Mouse (Mus musculus): ENCODE results near the gene Trim11.

DNA sequence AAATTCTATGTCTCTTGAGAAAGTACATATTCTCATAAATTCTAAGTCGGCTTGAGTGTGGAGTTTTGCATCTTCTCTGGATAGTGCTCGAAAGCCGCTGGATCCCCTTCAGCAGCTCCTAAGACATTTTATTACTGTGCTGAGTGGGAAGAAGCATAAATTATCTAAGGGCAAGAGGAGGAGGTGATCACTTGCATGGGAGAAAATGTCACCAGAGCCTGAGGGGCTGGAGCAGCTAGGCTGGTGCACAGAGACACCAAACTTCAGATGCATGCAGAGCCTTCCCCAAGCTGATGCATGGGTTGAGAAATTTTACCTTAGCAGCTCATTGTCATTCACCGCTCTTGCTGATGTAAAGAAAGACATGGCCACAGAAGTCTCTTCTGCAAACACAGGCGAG lies 33.8 kb upstream of the Trim11 start:
- no peak for TF ChIP-seq CTCF (IDR thresholded peaks at IDR 0.05)
- no peak for TF ChIP-seq EP300 (IDR thresholded peaks at IDR 0.05; ENCODE audit: insufficient read depth, low read depth, low read length)

All from heart, adult 2 months (tissue).